Mouse (Mus musculus) hindbrain, embryonic 16.5 days (tissue): Measurements from ENCODE around the gene Kcnip1. TPM values are rescaled to one million over a fixed set of nuclear protein-coding genes. Genes with fewer than 3 reads are reported as not detected.

Source experiments
- ATAC-seq: fragments of 200-750 bp; cut with Nextera tagmentation; 2 replicates; pipeline ENCODE4 v1.8.0; 2017; ENCODE audit warnings: moderate TSS enrichment, moderate library complexity
- H3K27ac ChIP-seq: fragments of 300-500 bp; sonication (generic); 2 replicates; pipeline ENCODE4 v1.5.1; 2014; ENCODE audit warnings: low read depth, mild to moderate bottlenecking, control low read depth, low read length, moderate library complexity
- H3K27me3 ChIP-seq: fragments of 300-500 bp; sonication (generic); replicated peaks from 2 replicates; pipeline ENCODE4 v1.6.1; 2014; ENCODE audit warnings: low read length; ENCODE audit not compliant: control insufficient read depth, insufficient read depth
- H3K36me3 ChIP-seq: fragments of 300-500 bp; sonication (generic); 2 replicates; pipeline ENCODE4 v1.6.1; 2014; ENCODE audit warnings: mild to moderate bottlenecking, low read length, moderate library complexity, mixed read lengths; ENCODE audit not compliant: control insufficient read depth, insufficient read depth
- H3K4me1 ChIP-seq: fragments of 300-500 bp; sonication (generic); 2 replicates; pipeline ENCODE4 v1.6.1; 2014; ENCODE audit warnings: low read depth, low read length; ENCODE audit not compliant: control insufficient read depth, insufficient read depth
- H3K4me2 ChIP-seq: fragments of 300-500 bp; sonication (generic); 2 replicates; pipeline ENCODE4 v1.6.1; 2014; ENCODE audit warnings: mild to moderate bottlenecking, low read length, control low read depth, moderate library complexity
- H3K4me3 ChIP-seq: fragments of 300-500 bp; sonication (generic); 2 replicates; pipeline ENCODE4 v1.5.1; 2014; ENCODE audit warnings: mild to moderate bottlenecking, low read length, control low read depth, moderate library complexity
- H3K9ac ChIP-seq: fragments of 300-500 bp; sonication (generic); 2 replicates; pipeline ENCODE4 v1.6.1; 2014; ENCODE audit warnings: low read depth, mild to moderate bottlenecking, control low read depth, low read length, moderate library complexity
- H3K9me3 ChIP-seq: fragments of 300-500 bp; sonication (generic); 2 replicates; pipeline ENCODE4 v1.6.1; 2014; ENCODE audit warnings: mild to moderate bottlenecking, low read length, moderate library complexity; ENCODE audit not compliant: control insufficient read depth
- WGBS: fragments of 180-500 bp; shearing (Covaris S2); extraction: QIAGEN DNeasy Blood & Tissue Kit; methylation state at CpG from one replicate; pipeline ENCODE4 v1.1.7; 2014; 5-methylcytosine and 5-hydroxymethylcytosine counted together
- polyA plus RNA-seq: library from polyadenylated mRNA; unstranded; fragments of >200 nt; fragmentation: Nextera tagmentation; extraction: Ambion mirVana; gene quantifications from 2 replicates; pipeline ENCODE4 v1.2.1, GENCODE M21; 2015

Gene Kcnip1
- polyA plus RNA-seq = 129 and 146 TPM in 2 replicates

- Histone ChIP-seq H3K4me3 (peak within 1 kb of the TSS; percentile 26), H3K36me3 (no peaks in the 10 kb centered on the region), H3K9me3 (no peaks in the 10 kb centered on the region), H3K27me3 (no peaks in the 10 kb centered on the region), H3K4me1 (peaks cover 16% of the 10 kb centered on the region), H3K9ac (peak within 1 kb of the TSS; percentile 56), H3K27ac (no peak within 1 kb of the TSS), H3K4me2 (peak within 1 kb of the TSS; percentile 50)
- peak; percentile 79 for ATAC-seq
- WGBS = 19% methylated on average over 12 of the region's 12 CpGs
Measured at GRCm38 (mm10) chr11:33992938-33993337, at the start of gene Kcnip1. Gene Kcnip1, minus strand, starts transcription at chr11:33993152.

GRCm38 (mm10) chr11:34040061-34040460 lies 47.1 kb upstream of the Kcnip1 start:
- Histone ChIP-seq H3K4me1 (no peaks in the 10 kb centered on the region), H3K4me2 (no peak overlapping the region), H3K9ac (no peak overlapping the region), H3K27ac (no peak overlapping the region), H3K4me3 (no peak overlapping the region), H3K36me3 (no peaks in the 10 kb centered on the region), H3K9me3 (no peaks in the 10 kb centered on the region), H3K27me3 (no peaks in the 10 kb centered on the region)
- WGBS = 77% methylated on average over 5 of the region's 5 CpGs
- no peak for ATAC-seq

DNA sequence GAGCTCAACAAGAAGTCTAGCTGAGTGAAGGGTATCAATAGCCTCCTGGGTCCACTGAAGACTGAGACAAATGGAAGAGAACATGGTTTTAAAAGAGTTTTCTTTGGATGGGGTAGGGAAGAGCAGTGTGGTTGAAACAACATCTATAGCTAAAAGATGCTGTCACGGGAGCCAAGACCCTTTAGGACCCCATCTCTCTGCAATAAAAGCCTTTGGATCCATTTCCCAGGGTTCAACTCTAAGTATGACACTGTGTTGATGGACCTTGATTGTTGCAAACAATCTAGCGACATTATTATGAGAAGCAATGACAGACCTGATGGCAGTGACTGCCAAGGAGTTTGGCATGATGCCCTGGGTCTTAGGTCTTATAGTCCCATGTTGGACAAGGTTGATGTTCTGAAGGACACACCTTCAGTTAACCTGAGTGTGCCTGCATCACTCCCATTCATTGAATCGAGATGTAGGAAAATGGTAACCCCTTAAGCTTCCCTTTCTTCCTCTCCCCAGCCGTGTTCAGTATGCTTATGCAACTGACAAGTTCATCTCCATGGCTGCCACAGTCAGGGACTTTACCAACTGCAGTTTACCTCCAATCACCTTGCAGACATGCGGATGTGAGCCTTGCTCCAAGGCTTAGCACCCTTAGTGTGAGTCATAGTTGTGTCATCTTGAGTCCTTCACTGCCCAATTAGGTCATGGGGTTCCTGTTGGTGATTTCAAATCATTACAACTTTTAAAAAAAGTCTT lies 43.1 kb upstream of the Kcnip1 start:
- ATAC-seq = no peak
- no peak overlapping the region for H3K9ac ChIP-seq
- no peaks in the 10 kb centered on the region for H3K4me1 ChIP-seq
- H3K36me3 ChIP-seq = no peaks in the 10 kb centered on the region
- no peak overlapping the region for H3K4me2 ChIP-seq
- no peaks in the 10 kb centered on the region for H3K27me3 ChIP-seq
- H3K9me3 ChIP-seq = no peaks in the 10 kb centered on the region
- H3K27ac ChIP-seq = no peak overlapping the region
- 85% methylated on average over 5 of the region's 5 CpGs for WGBS
- no peak overlapping the region for H3K4me3 ChIP-seq

- H3K4me1 ChIP-seq = no peaks in the 10 kb centered on the region
- ATAC-seq = no peak
- no peaks in the 10 kb centered on the region for H3K27me3 ChIP-seq
- no peak overlapping the region for H3K4me2 ChIP-seq
- WGBS = 92% methylated on average over 2 of the region's 2 CpGs
- no peak overlapping the region for H3K4me3 ChIP-seq
- no peaks in the 10 kb centered on the region for H3K36me3 ChIP-seq
- H3K27ac ChIP-seq = no peak overlapping the region
- H3K9ac ChIP-seq = no peak overlapping the region
- no peaks in the 10 kb centered on the region for H3K9me3 ChIP-seq
Measured at GRCm38 (mm10) chr11:34034794-34035193, 41.8 kb upstream of the Kcnip1 start.

DNA sequence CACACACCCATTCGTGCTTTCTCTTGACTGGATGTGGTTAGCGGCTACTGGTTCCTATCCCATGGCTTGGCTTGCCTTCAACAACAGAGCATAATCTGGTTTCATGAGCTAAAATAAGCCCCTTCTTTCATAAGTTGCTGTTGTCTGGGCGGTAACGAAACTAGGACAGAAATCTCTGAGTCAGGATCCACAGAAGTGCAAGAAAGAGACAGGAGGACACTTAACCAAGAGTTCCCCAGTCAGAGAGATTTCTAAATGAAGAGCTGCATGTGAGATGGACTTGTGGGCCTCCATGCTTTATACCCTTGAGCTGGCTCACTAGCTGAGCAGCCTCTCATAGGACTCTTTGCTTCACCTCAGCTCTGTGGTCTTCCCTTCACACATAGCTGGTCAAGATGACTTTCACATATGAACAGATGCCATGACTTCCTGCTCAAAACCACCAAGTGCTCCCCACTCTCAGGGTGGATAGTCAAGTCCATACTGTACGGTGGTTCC lies 41.1 kb upstream of the Kcnip1 start:
- WGBS = 90% methylated on average over 5 of the region's 5 CpGs
- no peaks in the 10 kb centered on the region for H3K36me3 ChIP-seq
- no peaks in the 10 kb centered on the region for H3K27me3 ChIP-seq
- H3K4me3 ChIP-seq = no peak overlapping the region
- no peak overlapping the region for H3K4me2 ChIP-seq
- no peak for ATAC-seq
- no peaks in the 10 kb centered on the region for H3K4me1 ChIP-seq
- no peaks in the 10 kb centered on the region for H3K9me3 ChIP-seq
- no peak overlapping the region for H3K27ac ChIP-seq
- no peak overlapping the region for H3K9ac ChIP-seq

DNA sequence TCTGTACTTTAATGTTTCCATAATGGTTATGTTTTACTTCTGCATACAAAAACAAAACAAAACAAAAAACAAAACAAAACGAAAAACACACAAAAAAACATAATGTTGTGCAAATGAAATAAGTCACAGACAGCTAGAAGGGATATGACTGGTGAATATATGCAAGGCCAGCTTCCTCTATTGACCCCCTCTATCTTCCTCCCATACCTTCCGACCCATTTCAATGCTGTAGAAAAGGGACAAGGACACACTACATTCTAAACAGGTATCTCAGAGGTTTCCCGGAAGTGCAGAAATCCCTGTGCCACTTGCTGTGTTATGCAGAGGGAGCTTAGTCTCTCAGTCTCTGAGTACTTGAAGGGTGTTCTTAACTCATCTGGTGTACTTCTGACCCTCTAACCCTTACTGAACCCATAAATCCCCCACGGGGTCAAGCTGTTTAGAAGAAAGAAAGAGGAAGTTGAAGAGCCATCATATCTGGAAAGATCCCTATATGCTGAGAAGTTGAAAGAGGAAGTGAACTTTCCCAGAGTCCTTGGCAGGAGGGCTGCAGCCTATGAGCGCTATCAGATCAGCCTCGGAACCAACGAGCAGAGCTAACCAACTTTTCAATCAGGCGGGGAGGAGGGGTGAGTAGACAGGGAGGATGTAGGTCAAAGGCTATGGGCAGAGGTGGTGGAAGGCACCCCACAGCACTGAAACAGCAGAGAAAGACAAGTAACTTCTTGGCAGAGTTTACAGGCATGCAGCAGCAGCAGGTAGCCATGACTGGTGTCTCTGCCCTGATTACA lies 38.3 kb upstream of the Kcnip1 start:
- Histone ChIP-seq H3K4me3 (no peak overlapping the region), H3K36me3 (no peaks in the 10 kb centered on the region), H3K27ac (no peak overlapping the region), H3K4me1 (no peaks in the 10 kb centered on the region), H3K9me3 (no peaks in the 10 kb centered on the region), H3K27me3 (no peaks in the 10 kb centered on the region), H3K9ac (no peak overlapping the region), H3K4me2 (no peak overlapping the region)
- ATAC-seq = no peak
- WGBS = 70% methylated on average over 8 of the region's 8 CpGs

DNA sequence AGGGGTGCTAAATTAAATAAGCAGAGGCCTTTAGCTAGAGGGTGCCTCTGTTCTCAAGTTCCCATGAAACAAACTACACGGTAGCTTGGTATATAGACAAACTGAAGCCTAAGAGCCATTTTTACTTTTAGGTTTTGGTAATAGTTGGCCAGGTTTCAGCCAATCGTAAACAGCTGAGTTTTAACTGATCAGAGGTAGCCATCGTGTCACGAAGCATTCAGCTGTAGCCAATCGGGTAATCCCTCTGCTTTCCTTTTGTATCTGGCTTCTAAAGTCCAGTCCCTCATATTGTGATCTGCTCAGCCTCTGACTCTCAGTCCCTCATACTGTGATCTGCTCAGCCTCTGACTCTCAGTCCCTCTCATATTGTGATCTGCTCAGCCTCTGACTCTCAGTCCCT lies 36.7 kb upstream of the Kcnip1 start:
- H3K9ac ChIP-seq = no peak overlapping the region
- no peaks in the 10 kb centered on the region for H3K4me1 ChIP-seq
- no peaks in the 10 kb centered on the region for H3K9me3 ChIP-seq
- H3K36me3 ChIP-seq = no peaks in the 10 kb centered on the region
- WGBS = 64% methylated on average over 5 of the region's 5 CpGs
- ATAC-seq = no peak
- H3K4me2 ChIP-seq = no peak overlapping the region
- H3K4me3 ChIP-seq = no peak overlapping the region
- H3K27me3 ChIP-seq = no peaks in the 10 kb centered on the region
- H3K27ac ChIP-seq = no peak overlapping the region

GRCm38 (mm10) chr11:34025091-34025490 lies 32.1 kb upstream of the Kcnip1 start:
- Histone ChIP-seq H3K9me3 (no peaks in the 10 kb centered on the region), H3K27ac (no peak overlapping the region), H3K27me3 (no peaks in the 10 kb centered on the region), H3K36me3 (no peaks in the 10 kb centered on the region), H3K4me2 (no peak overlapping the region), H3K4me3 (no peak overlapping the region), H3K9ac (no peak overlapping the region), H3K4me1 (no peaks in the 10 kb centered on the region)
- 91% methylated on average over 1 of the region's 1 CpGs for WGBS
- ATAC-seq = no peak

DNA sequence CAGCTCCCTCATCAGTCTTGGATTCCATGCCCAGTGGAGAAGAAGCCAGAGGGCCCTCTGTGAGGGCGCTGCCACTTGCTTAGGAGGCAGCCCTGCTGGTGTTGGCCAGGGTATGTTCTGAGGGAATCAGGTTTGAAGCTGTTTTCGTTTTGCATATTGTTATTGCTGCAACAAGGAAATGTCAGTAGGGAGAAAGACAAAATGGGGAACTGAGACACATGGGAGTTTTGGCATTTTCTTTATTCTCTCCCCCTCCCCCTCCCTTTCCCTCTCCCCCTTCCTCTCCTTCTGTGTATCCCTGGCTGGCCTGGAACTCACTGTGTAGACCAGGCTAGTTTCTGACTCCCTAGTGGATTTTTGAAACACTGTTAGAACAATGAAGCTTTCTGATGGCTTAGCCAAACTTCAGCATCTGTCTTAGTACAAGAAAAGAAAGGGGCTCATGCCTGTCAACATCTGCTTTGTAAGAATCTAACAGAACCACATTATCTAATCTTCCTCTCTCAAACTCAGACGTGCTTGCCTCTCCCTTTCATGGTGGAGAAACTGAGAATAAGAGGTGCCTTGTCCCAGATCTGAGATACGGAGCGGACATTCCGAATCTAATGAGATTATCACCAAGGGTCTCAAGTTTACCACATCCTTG lies 19.2 kb upstream of the Kcnip1 start:
- Histone ChIP-seq H3K4me1 (no peaks in the 10 kb centered on the region), H3K9me3 (no peaks in the 10 kb centered on the region), H3K27me3 (no peaks in the 10 kb centered on the region), H3K9ac (no peak overlapping the region), H3K27ac (no peak overlapping the region), H3K4me3 (no peak overlapping the region), H3K36me3 (no peaks in the 10 kb centered on the region), H3K4me2 (no peak overlapping the region)
- no peak for ATAC-seq
- WGBS = 81% methylated on average over 6 of the region's 6 CpGs
